Mouse (Mus musculus): ENCODE data around the gene Gdf9. TPM values are rescaled to one million over a fixed set of nuclear protein-coding genes. Genes with fewer than 3 reads are reported as not detected.
A peak's percentile ranks its signal among the peaks of the same experiment; 100 is the strongest.

Gdf9 gene
- total and polyA plus RNA-seq, 2 experiments, result 0.09 to 0.21 TPM

DNA sequence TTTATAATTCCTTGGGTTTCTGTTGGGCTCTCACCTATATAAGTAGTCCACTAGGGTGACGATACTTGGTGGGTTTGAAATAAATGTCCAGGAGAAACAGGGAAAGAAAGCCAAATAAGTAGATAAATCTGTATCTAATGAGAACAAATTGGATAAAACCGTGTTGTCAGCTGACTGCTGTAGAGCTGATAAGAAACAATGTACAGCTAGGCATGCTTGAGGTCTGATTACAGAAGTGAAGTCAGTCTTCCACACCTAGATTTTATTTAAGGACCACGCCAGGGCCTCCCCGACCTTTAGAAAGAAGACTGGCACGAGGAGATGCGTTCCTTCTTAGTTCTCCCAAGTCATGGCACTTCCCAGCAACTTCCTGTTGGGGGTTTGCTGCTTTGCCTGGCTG is 2.2 kb downstream of the Gdf9 start:
- peaks cover 4% of the 10 kb centered on the region; the same call in 1 of the 2 replicates for H3K79me2 ChIP-seq (ENCODE audit: control insufficient read depth, insufficient read depth, low read length)
- no peak overlapping the region for H3K4me3 ChIP-seq (ENCODE audit: insufficient read depth, low read depth, low read length)
- TF ChIP-seq CTCF (IDR thresholded peaks at IDR 0.05; ENCODE audit: low read depth, low read length), result no peak
- TF ChIP-seq POLR2A (IDR thresholded peaks at IDR 0.05; ENCODE audit: extremely low read depth, insufficient read depth, low read length), result no peak
- WGBS, result 79% methylated on average over 6 of the region's 6 CpGs
- peaks cover 9% of the 10 kb centered on the region; the same call in 1 of the 2 replicates for H3K4me1 ChIP-seq (ENCODE audit: control insufficient read depth, insufficient read depth, low read length)
- peaks cover 5% of the 10 kb centered on the region; the same call in 1 of the 2 replicates for H3K36me3 ChIP-seq (ENCODE audit: control insufficient read depth, insufficient read depth, low read length)
- H3K9ac ChIP-seq (ENCODE audit: low read depth, low read length), result no peak overlapping the region
- no peak for DNase-seq (ENCODE audit: extremely low read depth, low read depth, low spot score)
- H3K27me3 ChIP-seq (ENCODE audit: control insufficient read depth, insufficient read depth, low read length), result no peaks in the 10 kb centered on the region
- H3K27ac ChIP-seq (replicated peaks; ENCODE audit: insufficient read depth, low read depth, low read length), result no peak overlapping the region

DNA sequence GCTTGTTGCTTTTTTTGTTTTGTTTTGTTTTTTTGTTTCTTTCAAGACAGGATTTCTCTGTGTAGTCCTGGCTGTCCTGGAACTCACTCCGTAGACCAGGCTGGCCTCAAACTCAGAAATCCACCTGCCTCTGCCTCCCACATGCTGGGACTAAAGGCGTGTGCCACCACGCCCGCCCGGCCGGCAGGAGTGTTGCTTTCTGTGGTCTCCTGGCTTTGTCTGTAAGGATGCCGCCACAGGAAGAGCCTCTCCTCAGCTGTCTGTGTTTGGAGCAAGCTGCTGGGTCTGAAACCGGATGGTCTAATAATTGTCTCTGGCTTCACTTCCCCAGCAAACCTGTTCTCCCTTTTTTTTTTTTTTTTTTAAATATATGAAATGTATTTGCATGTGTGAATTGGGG is 4.7 kb downstream of the Gdf9 start:
- no peak overlapping the region for H3K27ac ChIP-seq (replicated peaks; ENCODE audit: insufficient read depth, low read depth, low read length)
- H3K4me1 ChIP-seq (ENCODE audit: control insufficient read depth, insufficient read depth, low read length), result peaks cover 3% of the 10 kb centered on the region; the same call in 1 of the 2 replicates
- H3K36me3 ChIP-seq (ENCODE audit: control insufficient read depth, insufficient read depth, low read length), result no peaks in the 10 kb centered on the region
- no peak for TF ChIP-seq POLR2A (IDR thresholded peaks at IDR 0.05; ENCODE audit: extremely low read depth, insufficient read depth, low read length)
- TF ChIP-seq CTCF (IDR thresholded peaks at IDR 0.05; ENCODE audit: low read depth, low read length), result no peak
- 92% methylated on average over 8 of the region's 8 CpGs for WGBS
- H3K79me2 ChIP-seq (ENCODE audit: control insufficient read depth, insufficient read depth, low read length), result no peaks in the 10 kb centered on the region
- no peak for DNase-seq (ENCODE audit: extremely low read depth, low read depth, low spot score)
- H3K27me3 ChIP-seq (ENCODE audit: control insufficient read depth, insufficient read depth, low read length), result no peaks in the 10 kb centered on the region
- no peak overlapping the region for H3K4me3 ChIP-seq (ENCODE audit: insufficient read depth, low read depth, low read length)
- H3K9ac ChIP-seq (ENCODE audit: low read depth, low read length), result no peak overlapping the region

DNA sequence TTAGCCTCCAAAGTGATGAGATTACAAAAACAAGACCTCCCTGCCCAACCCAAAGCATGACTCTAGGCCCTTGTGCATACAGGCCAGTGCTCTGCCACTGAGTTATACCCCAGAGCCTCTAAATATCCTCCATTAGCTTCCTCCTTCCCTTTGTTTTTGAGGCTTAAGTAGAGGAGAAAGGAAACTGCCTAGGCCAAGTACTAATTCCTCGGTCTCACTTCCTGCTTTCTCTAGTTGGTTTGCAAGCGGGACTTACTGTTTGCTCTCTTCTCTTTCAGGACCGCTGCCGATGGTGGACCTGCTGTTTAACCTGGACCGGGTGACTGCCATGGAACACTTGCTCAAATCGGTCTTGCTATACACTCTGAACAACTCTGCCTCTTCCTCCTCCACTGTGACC is 5.5 kb downstream of the Gdf9 start:
- Histone ChIP-seq H3K36me3 (ENCODE audit: control insufficient read depth, insufficient read depth, low read length) (no peaks in the 10 kb centered on the region), H3K27ac (replicated peaks; ENCODE audit: insufficient read depth, low read depth, low read length) (no peak overlapping the region), H3K27me3 (ENCODE audit: control insufficient read depth, insufficient read depth, low read length) (no peaks in the 10 kb centered on the region), H3K4me1 (ENCODE audit: control insufficient read depth, insufficient read depth, low read length) (peaks cover 3% of the 10 kb centered on the region; the same call in 1 of the 2 replicates), H3K79me2 (ENCODE audit: control insufficient read depth, insufficient read depth, low read length) (no peaks in the 10 kb centered on the region), H3K4me3 (ENCODE audit: insufficient read depth, low read depth, low read length) (no peak overlapping the region), H3K9ac (ENCODE audit: low read depth, low read length) (no peak overlapping the region)
- no peak for DNase-seq (ENCODE audit: extremely low read depth, low read depth, low spot score)
- TF ChIP-seq CTCF (IDR thresholded peaks at IDR 0.05; ENCODE audit: low read depth, low read length), result no peak
- no peak for TF ChIP-seq POLR2A (IDR thresholded peaks at IDR 0.05; ENCODE audit: extremely low read depth, insufficient read depth, low read length)
- 78% methylated on average over 6 of the region's 6 CpGs for whole genome bisulfite sequencing

DNA sequence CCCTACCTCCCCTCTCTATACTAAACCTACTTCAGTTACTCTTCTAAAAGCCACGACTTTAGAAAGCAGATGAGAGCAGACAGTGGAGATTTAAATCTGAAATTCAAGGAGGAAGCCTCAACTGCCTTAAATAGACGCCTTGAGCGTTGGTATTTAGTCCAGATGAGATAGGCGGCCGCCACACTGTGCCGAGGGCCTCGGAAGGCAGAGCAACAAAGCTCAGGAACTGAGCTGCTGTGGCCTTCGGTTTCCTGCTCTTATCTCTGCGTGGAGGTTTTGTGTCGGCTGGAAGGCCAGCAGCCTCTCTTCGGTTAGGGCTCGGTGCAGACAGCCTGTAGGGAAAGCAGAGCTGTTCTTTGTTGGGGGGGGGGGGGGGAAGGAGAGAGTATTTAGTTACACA is 11.1 kb downstream of the Gdf9 start:
- 52% methylated on average over 12 of the region's 12 CpGs for WGBS
- Histone ChIP-seq H3K4me1 (ENCODE audit: control insufficient read depth, insufficient read depth, low read length) (peaks cover 10% of the 10 kb centered on the region), H3K9ac (ENCODE audit: low read depth, low read length) (no peak overlapping the region), H3K4me3 (ENCODE audit: insufficient read depth, low read depth, low read length) (no peak overlapping the region), H3K27ac (replicated peaks; ENCODE audit: insufficient read depth, low read depth, low read length) (no peak overlapping the region), H3K79me2 (ENCODE audit: control insufficient read depth, insufficient read depth, low read length) (no peaks in the 10 kb centered on the region), H3K36me3 (ENCODE audit: control insufficient read depth, insufficient read depth, low read length) (no peaks in the 10 kb centered on the region), H3K27me3 (ENCODE audit: control insufficient read depth, insufficient read depth, low read length) (no peaks in the 10 kb centered on the region)
- no peak for TF ChIP-seq CTCF (IDR thresholded peaks at IDR 0.05; ENCODE audit: low read depth, low read length)
- no peak for TF ChIP-seq POLR2A (IDR thresholded peaks at IDR 0.05; ENCODE audit: extremely low read depth, insufficient read depth, low read length)
- no peak for DNase-seq (ENCODE audit: extremely low read depth, low read depth, low spot score)

DNA sequence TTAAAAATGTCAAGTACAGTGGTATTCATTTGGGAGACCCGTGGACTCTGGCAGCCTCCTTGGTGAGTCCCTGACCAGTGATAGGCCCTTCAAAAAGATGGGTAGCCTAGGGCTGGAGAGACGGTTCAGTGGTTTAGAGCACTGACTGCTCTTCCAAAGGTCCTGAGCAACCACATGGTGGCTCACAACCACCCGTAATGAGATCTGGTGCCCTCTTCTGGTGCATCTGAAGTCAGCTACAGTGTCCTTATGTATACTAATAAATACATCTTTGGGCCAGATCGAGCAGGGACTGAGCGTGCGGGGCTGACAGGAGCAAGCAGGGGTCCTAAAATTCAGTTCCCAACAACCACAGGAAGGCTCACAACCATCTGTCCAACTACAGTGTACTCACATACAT is 13.0 kb downstream of the Gdf9 start:
- peak; percentile 44 for DNase-seq (ENCODE audit: extremely low read depth, low read depth, low spot score)
- no peak overlapping the region for H3K4me3 ChIP-seq (ENCODE audit: insufficient read depth, low read depth, low read length)
- H3K4me1 ChIP-seq (ENCODE audit: control insufficient read depth, insufficient read depth, low read length), result peaks cover 14% of the 10 kb centered on the region
- WGBS, result 17% methylated on average over 6 of the region's 6 CpGs
- no peaks in the 10 kb centered on the region for H3K36me3 ChIP-seq (ENCODE audit: control insufficient read depth, insufficient read depth, low read length)
- H3K9ac ChIP-seq (ENCODE audit: low read depth, low read length), result no peak overlapping the region
- no peaks in the 10 kb centered on the region for H3K79me2 ChIP-seq (ENCODE audit: control insufficient read depth, insufficient read depth, low read length)
- H3K27ac ChIP-seq (replicated peaks; ENCODE audit: insufficient read depth, low read depth, low read length), result no peak overlapping the region
- no peaks in the 10 kb centered on the region for H3K27me3 ChIP-seq (ENCODE audit: control insufficient read depth, insufficient read depth, low read length)
- no peak for TF ChIP-seq POLR2A (IDR thresholded peaks at IDR 0.05; ENCODE audit: extremely low read depth, insufficient read depth, low read length)
- TF ChIP-seq CTCF (IDR thresholded peaks at IDR 0.05; ENCODE audit: low read depth, low read length), result peak; percentile 62

DNA sequence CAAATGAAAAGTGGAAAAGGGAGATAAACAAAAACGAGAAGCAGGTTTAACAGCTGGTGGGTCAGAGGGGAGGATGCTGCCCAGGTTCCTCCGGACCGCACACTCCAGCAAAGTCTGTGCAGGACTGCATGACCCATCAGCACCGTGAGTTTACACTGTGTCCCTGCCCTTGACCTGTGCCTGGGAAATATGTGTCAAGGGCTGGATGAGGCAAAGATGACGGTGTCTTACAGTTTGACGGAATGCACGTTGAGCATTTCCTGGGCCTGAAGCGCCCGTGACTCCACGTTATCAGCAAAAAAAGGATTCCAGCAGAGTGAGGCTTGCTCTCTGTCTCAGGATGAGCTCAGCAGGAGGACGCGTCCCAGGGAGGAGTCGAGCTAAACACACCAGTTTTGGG is 14.7 kb downstream of the Gdf9 start:
- 16% methylated on average over 13 of the region's 13 CpGs for WGBS
- no peaks in the 10 kb centered on the region for H3K27me3 ChIP-seq (ENCODE audit: control insufficient read depth, insufficient read depth, low read length)
- H3K36me3 ChIP-seq (ENCODE audit: control insufficient read depth, insufficient read depth, low read length), result no peaks in the 10 kb centered on the region
- H3K79me2 ChIP-seq (ENCODE audit: control insufficient read depth, insufficient read depth, low read length), result no peaks in the 10 kb centered on the region
- H3K4me1 ChIP-seq (ENCODE audit: control insufficient read depth, insufficient read depth, low read length), result peaks cover 28% of the 10 kb centered on the region
- DNase-seq (ENCODE audit: extremely low read depth, low read depth, low spot score), result peak; percentile 68
- no peak overlapping the region for H3K9ac ChIP-seq (ENCODE audit: low read depth, low read length)
- H3K4me3 ChIP-seq (ENCODE audit: insufficient read depth, low read depth, low read length), result no peak overlapping the region
- 0 out of 2 replicates have a peak overlapping the region, but pooled peaks have one; percentile 8 for H3K27ac ChIP-seq (replicated peaks; ENCODE audit: insufficient read depth, low read depth, low read length)
- TF ChIP-seq CTCF (IDR thresholded peaks at IDR 0.05; ENCODE audit: low read depth, low read length) (no peak), POLR2A (IDR thresholded peaks at IDR 0.05; ENCODE audit: extremely low read depth, insufficient read depth, low read length) (no peak)

Measured in liver, adult 2 months (tissue).